Mouse (Mus musculus): ENCODE data around the gene Nyap1.
A peak's percentile ranks its signal among the peaks of the same experiment; 100 is the strongest.
"Not testable (repeated sequence)": the region's sequence is repeated elsewhere in the genome, so short reads cannot be mapped to it uniquely, and the experiment has no call there.

The Nyap1 gene

GRCm38 (mm10) chr5:137770709-137771108 lies 29.3 kb upstream of the Nyap1 start:
- peak; percentile 86 for DNase-seq (ENCODE audit: low read depth, low spot score)

- DNase-seq (ENCODE audit: low read depth, low spot score) = no peak
Observed at GRCm38 (mm10) chr5:137768475-137768874, 27.1 kb upstream of the Nyap1 start.

GRCm38 (mm10) chr5:137766270-137766669 lies 24.9 kb upstream of the Nyap1 start:
- peak; percentile 54 for DNase-seq (ENCODE audit: low read depth, low spot score)

GRCm38 (mm10) chr5:137764609-137765340 lies 23.4 kb upstream of the Nyap1 start:
- no peak for DNase-seq (ENCODE audit: low read depth, low spot score)

- DNase-seq (ENCODE audit: low read depth, low spot score) = peak; percentile 99
Observed at GRCm38 (mm10) chr5:137759971-137760412, 18.6 kb upstream of the Nyap1 start.

GRCm38 (mm10) chr5:137758921-137759534 lies 17.6 kb upstream of the Nyap1 start:
- DNase-seq (ENCODE audit: low read depth, low spot score) = no peak

- no peak for DNase-seq (ENCODE audit: low read depth, low spot score)
Observed at GRCm38 (mm10) chr5:137757887-137758286, 16.5 kb upstream of the Nyap1 start.

- peak; percentile 96 for DNase-seq (ENCODE audit: low read depth, low spot score)
Observed at GRCm38 (mm10) chr5:137756882-137757661, 15.7 kb upstream of the Nyap1 start.

- no peak for DNase-seq (ENCODE audit: low read depth, low spot score)
Observed at GRCm38 (mm10) chr5:137756106-137756505, 14.7 kb upstream of the Nyap1 start.

GRCm38 (mm10) chr5:137755425-137755824 lies 14.0 kb upstream of the Nyap1 start:
- no peak for DNase-seq (ENCODE audit: low read depth, low spot score)

GRCm38 (mm10) chr5:137753111-137753832 lies 11.9 kb upstream of the Nyap1 start:
- no peak for DNase-seq (ENCODE audit: low read depth, low spot score)

- no peak for DNase-seq (ENCODE audit: low read depth, low spot score)
Observed at GRCm38 (mm10) chr5:137751988-137752387, 10.6 kb upstream of the Nyap1 start.

- no peak for DNase-seq (ENCODE audit: low read depth, low spot score)
Observed at GRCm38 (mm10) chr5:137751221-137751887, 9.9 kb upstream of the Nyap1 start.

- not testable (repeated sequence) for DNase-seq (ENCODE audit: low read depth, low spot score)
Observed at GRCm38 (mm10) chr5:137750212-137750611, 8.8 kb upstream of the Nyap1 start.

- DNase-seq (ENCODE audit: low read depth, low spot score) = no peak
Observed at GRCm38 (mm10) chr5:137749196-137749836, 7.9 kb upstream of the Nyap1 start.

GRCm38 (mm10) chr5:137748130-137748770 lies 6.8 kb upstream of the Nyap1 start:
- peak; percentile 28 for DNase-seq (ENCODE audit: low read depth, low spot score)

GRCm38 (mm10) chr5:137747326-137747961 lies 6.0 kb upstream of the Nyap1 start:
- peak; percentile 49 for DNase-seq (ENCODE audit: low read depth, low spot score)

- DNase-seq (ENCODE audit: low read depth, low spot score) = peak; percentile 42
Observed at GRCm38 (mm10) chr5:137746851-137747325, 5.5 kb upstream of the Nyap1 start.

GRCm38 (mm10) chr5:137746282-137746850 lies 5.0 kb upstream of the Nyap1 start:
- peak; percentile 80 for DNase-seq (ENCODE audit: low read depth, low spot score)
